11 mouse cellular contexts compared by ENCODE assay signal in the genomic region with DNA sequence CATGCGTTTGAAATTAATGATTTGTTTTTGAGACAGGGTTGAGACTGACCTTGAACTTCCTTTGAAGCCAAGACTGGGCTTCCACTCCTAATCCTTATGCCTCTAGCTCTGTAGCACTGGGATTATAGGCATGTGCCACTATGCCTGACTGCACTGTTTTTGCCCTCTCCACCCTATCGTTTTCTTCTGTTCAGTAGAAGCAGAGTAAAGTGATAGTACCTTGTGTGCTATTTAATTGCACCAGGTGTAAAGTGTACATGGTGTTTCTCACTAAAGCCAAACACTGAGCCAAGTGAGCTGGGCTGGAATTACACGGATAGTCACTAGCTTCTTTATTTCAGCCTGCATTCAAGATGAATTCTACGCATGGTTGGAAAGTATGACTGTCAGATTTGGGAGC.
"Had no signal": no experiment of that assay in that cellular context is flagged by ENCODE, and none has a peak within 500 bp of the region (broad histone marks: within the 10 kb centered on the region; RNA-seq: fewer than 3 reads in every experiment).

No protein-coding gene starts in this region.

- H3K36me3 ChIP-seq: limb, embryonic 13.5 days; midbrain, embryonic 15.5 days; neural tube, embryonic 13.5 days; stomach, embryonic 15.5 days had no signal

- H3K4me3 ChIP-seq: limb, embryonic 13.5 days; midbrain, embryonic 15.5 days; neural tube, embryonic 13.5 days; stomach, embryonic 15.5 days had no signal

- ATAC-seq: midbrain, embryonic 15.5 days had no signal

- DNase-seq: kidney, adult 9 months; left cerebral cortex, postnatal 4 days; lung, adult 18-20 months; right cerebral cortex, postnatal 14 days; thymus, adult 2 months; thymus, postnatal 25 days had no signal

- H3K27ac ChIP-seq: limb, embryonic 13.5 days; liver, embryonic 14.5 days; midbrain, embryonic 15.5 days; neural tube, embryonic 13.5 days; stomach, embryonic 15.5 days had no signal

- H3K9me3 ChIP-seq: limb, embryonic 13.5 days; midbrain, embryonic 15.5 days; neural tube, embryonic 13.5 days; stomach, embryonic 15.5 days had no signal

- H3K4me2 ChIP-seq: limb, embryonic 13.5 days; midbrain, embryonic 15.5 days; neural tube, embryonic 13.5 days; stomach, embryonic 15.5 days had no signal

- H3K4me1 ChIP-seq: stomach, embryonic 15.5 days had no signal

- H3K27me3 ChIP-seq: limb, embryonic 13.5 days; midbrain, embryonic 15.5 days; neural tube, embryonic 13.5 days; stomach, embryonic 15.5 days had no signal

- H3K9ac ChIP-seq: limb, embryonic 13.5 days; liver, embryonic 14.5 days; midbrain, embryonic 15.5 days; neural tube, embryonic 13.5 days; stomach, embryonic 15.5 days had no signal
